25 mouse cellular contexts compared by ENCODE assay signal in genomic region chr12:86491500-86491899, GRCm38 (mm10).
DNase-seq lines count a peak whose midpoint lies in the region; ATAC-seq and TF ChIP-seq lines count a peak whose summit lies in the region.
"Had no signal": no experiment of that assay in that cellular context is flagged by ENCODE, and none has a peak within 500 bp of the region (broad histone marks: within the 10 kb centered on the region; RNA-seq: fewer than 3 reads in every experiment).

No protein-coding gene starts in this region.

- peak overlapping the region; percentile 71; the same call in 1 of the 2 replicates for H3K27ac ChIP-seq in ES-E14 (ENCODE audit: insufficient read depth, low read depth, low read length, poor library complexity, severe bottlenecking)
- no peak overlapping the region for H3K27ac ChIP-seq in hindbrain, postnatal 0 days
- H3K27ac ChIP-seq: gastrocnemius, adult 2 months; hindbrain, embryonic 13.5 days; layer of hippocampus, adult 2 months; limb, embryonic 15.5 days; liver, embryonic 13.5 days; midbrain, embryonic 12.5 days; neural tube, embryonic 13.5 days had no signal

- TF ChIP-seq CTCF in hindbrain, postnatal 0 days (IDR thresholded peaks at IDR 0.05; ENCODE audit: low read depth) = no peak

- DNase-seq in adrenal gland, adult 2 months = peak; percentile 36
- no peak for DNase-seq in adrenal gland, adult 8-10 months
- peak; percentile 28 for DNase-seq in gastrocnemius, adult 18-20 months (ENCODE audit: low spot score)
- no peak for DNase-seq in gastrocnemius, postnatal 14 days
- DNase-seq in heart, postnatal 14 days = peak; percentile 18 to 19
- DNase-seq in heart, postnatal 4 days = no peak
- DNase-seq in ES-E14 (ENCODE audit: low read depth, low spot score) = no peak
- DNase-seq in hindbrain, postnatal 0 days (ENCODE audit: low spot score) = no peak
- DNase-seq: cerebellum, adult 8-10 months; gastrocnemius, adult 2 months; kidney, postnatal 36 days; liver, embryonic 13.5 days; lung, adult 18-20 months; lung, postnatal 4 days; thymus, postnatal 4 days had no signal

- in situ Hi-C loops in ES-E14 (cut with MboI; ENCODE audit: low sequenced_read_pairs in 2 of 2, unreplicated experiment in 2 of 2) = no loop called here

- ATAC-seq in hindbrain, postnatal 0 days = no peak
- ATAC-seq: forebrain, embryonic 15.5 days; intestine, postnatal 0 days; lung, postnatal 0 days had no signal

- peaks cover 53% of the 10 kb centered on the region for H3K36me3 ChIP-seq in ES-E14 (ENCODE audit: control insufficient read depth, insufficient read depth, low read length, poor library complexity, severe bottlenecking)
- H3K36me3 ChIP-seq in hindbrain, postnatal 0 days (ENCODE audit: insufficient read depth, low read length) = no peaks in the 10 kb centered on the region
- H3K36me3 ChIP-seq: forebrain, embryonic 15.5 days; hindbrain, embryonic 13.5 days; limb, embryonic 15.5 days; liver, embryonic 13.5 days; midbrain, embryonic 12.5 days; neural tube, embryonic 13.5 days had no signal

- H3K4me2 ChIP-seq in hindbrain, postnatal 0 days (ENCODE audit: low read depth, low read length) = no peak overlapping the region
- H3K4me2 ChIP-seq: forebrain, embryonic 15.5 days; hindbrain, embryonic 13.5 days; limb, embryonic 15.5 days; liver, embryonic 13.5 days; midbrain, embryonic 12.5 days; neural tube, embryonic 13.5 days had no signal

- intact Hi-C loops in gastrocnemius, postnatal 14 days (cut with DNase I; ENCODE audit: low total_unique reads) = no loop called here
- intact Hi-C loops in heart, postnatal 14 days (cut with DNase I) = no loop called here

- H3K9ac ChIP-seq in ES-E14 (ENCODE audit: insufficient read depth, low read depth, low read length, poor library complexity, severe bottlenecking) = no peak overlapping the region
- H3K9ac ChIP-seq in hindbrain, postnatal 0 days (replicated peaks; ENCODE audit: low read length) = no peak overlapping the region
- H3K9ac ChIP-seq: forebrain, embryonic 15.5 days; hindbrain, embryonic 13.5 days; limb, embryonic 15.5 days; liver, embryonic 13.5 days; midbrain, embryonic 12.5 days; neural tube, embryonic 13.5 days had no signal

- 0 out of 4 replicates have a peak overlapping the region, but pooled peaks of 1 of the 2 experiments have one; percentile 42 for H3K4me3 ChIP-seq in ES-E14 (ENCODE audit: insufficient read depth in 1 of 2, low read depth in 1 of 2, low read length in 2 of 2, poor library complexity in 1 of 2, severe bottlenecking in 1 of 2)
- no peak overlapping the region for H3K4me3 ChIP-seq in hindbrain, postnatal 0 days (ENCODE audit: low read length)
- H3K4me3 ChIP-seq: forebrain, embryonic 15.5 days; gastrocnemius, adult 2 months; hindbrain, embryonic 13.5 days; layer of hippocampus, adult 2 months; limb, embryonic 15.5 days; liver, embryonic 13.5 days; megakaryocyte, embryonic 14.5 days; midbrain, embryonic 12.5 days; myocyte; neural tube, embryonic 13.5 days had no signal

- peaks cover 18 to 28% of the 10 kb centered on the region in 2 experiments; a peak in 3 of 4 replicates for H3K4me1 ChIP-seq in ES-E14 (ENCODE audit: control insufficient read depth in 2 of 2, insufficient read depth in 2 of 2, low read length in 2 of 2, poor library complexity in 1 of 2)
- H3K4me1 ChIP-seq in hindbrain, postnatal 0 days (ENCODE audit: insufficient read depth, low read length) = 0 out of 2 replicates have a peak, but pooled peaks cover 3% of the 10 kb centered on the region
- H3K4me1 ChIP-seq: liver, embryonic 13.5 days; midbrain, embryonic 12.5 days had no signal

- no peaks in the 10 kb centered on the region for H3K27me3 ChIP-seq in hindbrain, postnatal 0 days (ENCODE audit: insufficient read depth, low read length)
- H3K27me3 ChIP-seq: forebrain, embryonic 15.5 days; hindbrain, embryonic 13.5 days; limb, embryonic 15.5 days; liver, embryonic 13.5 days; midbrain, embryonic 12.5 days; neural tube, embryonic 13.5 days had no signal

- 58% methylated on average over 3 of the region's 3 CpGs for WGBS in hindbrain, postnatal 0 days

- no peaks in the 10 kb centered on the region for H3K9me3 ChIP-seq in ES-E14 (ENCODE audit: control insufficient read depth, insufficient read depth, low read depth, low read length)
- H3K9me3 ChIP-seq in hindbrain, postnatal 0 days (ENCODE audit: low read length) = no peaks in the 10 kb centered on the region
- H3K9me3 ChIP-seq: forebrain, embryonic 15.5 days; hindbrain, embryonic 13.5 days; limb, embryonic 15.5 days; liver, embryonic 13.5 days; megakaryocyte, embryonic 14.5 days; midbrain, embryonic 12.5 days; neural tube, embryonic 13.5 days had no signal

TF ChIP-seq in ES-E14, 5 proteins besides CTCF, POLR2A, EP300 and RAD21:
- TF ChIP-seq MAFK (IDR thresholded peaks at IDR 0.05; ENCODE audit: insufficient read depth, low read depth, low read length) = no peak
- no peak for TF ChIP-seq ZNF384 (IDR thresholded peaks at IDR 0.05; ENCODE audit: low read depth, low read length)
- TF ChIP-seq CHD2 (IDR thresholded peaks at IDR 0.05; ENCODE audit: low read depth, low read length) = no peak
- no peak for TF ChIP-seq ZC3H11A (IDR thresholded peaks at IDR 0.05; ENCODE audit: borderline replicate concordance, low read depth, low read length)

Comparison
In these comparisons a context has a peak if more than half of its experiments do, and no peak if none do; other contexts are left out.
1. DNase-seq: peak in adrenal gland, adult 2 months (single experiment), gastrocnemius, adult 18-20 months (single experiment) and heart, postnatal 14 days (2 of 2); none in adrenal gland, adult 8-10 months (single experiment), gastrocnemius, postnatal 14 days (single experiment), heart, postnatal 4 days (single experiment), ES-E14 (single experiment) and hindbrain, postnatal 0 days (single experiment).